Mouse (Mus musculus) adipose tissue, adult 10 weeks (tissue): ENCODE results near the gene Zfyve26. TPM values are rescaled to one million over a fixed set of nuclear protein-coding genes. Genes with fewer than 3 reads are reported as not detected.

Experiments
- polyA plus RNA-seq: library from polyadenylated mRNA; stranded (reverse); fragments of 350-450 nt; fragmentation: Illumina TruSeq; extraction: RNeasy Lipid Tissue Mini Kit (QIAGEN cat#74804); gene quantifications from one replicate; pipeline ENCODE4 v1.2.3, GENCODE M21; 2014; ENCODE audit warnings: low read depth, low replicate concordance

Zfyve26 gene
- polyA plus RNA-seq: 28.6 TPM

GRCm38 (mm10) chr12:79296126-79296816 is at the start of gene Zfyve26:
Gene Zfyve26 (minus strand): TSS chr12:79296304.

GRCm38 (mm10) chr12:79297121-79297576 is 1.0 kb upstream of the Zfyve26 start, which contains the start of gene Rad51b:
Gene Rad51b (plus strand): TSS chr12:79297282.

GRCm38 (mm10) chr12:79208703-79209464 is 87.2 kb downstream of the Zfyve26 start, which contains the start of gene Rdh12:
Gene Rdh12 (plus strand): TSS chr12:79208914.

GRCm38 (mm10) chr12:79192193-79192592 is 103.9 kb downstream of the Zfyve26 start, which contains the start of gene Rdh11:
Gene Rdh11 (minus strand): TSS chr12:79192293.

Other genes starting within 250 kb of the Zfyve26 start
- gene Pigh, start 206.7 kb downstream of the Zfyve26 start, polyA plus RNA-seq: 21.5 TPM
- 31.5 TPM for gene Arg2, start 165.5 kb downstream of the Zfyve26 start, polyA plus RNA-seq
- gene Vti1b, start 123.6 kb downstream of the Zfyve26 start, polyA plus RNA-seq: 99.9 TPM
- gene Rdh11, start 104.0 kb downstream of the Zfyve26 start, polyA plus RNA-seq: 27.2 TPM
- 4.7 TPM for gene Rdh12, start 87.4 kb downstream of the Zfyve26 start, polyA plus RNA-seq
- 1.8 TPM for gene Rad51b, start 978 bp upstream of the Zfyve26 start, polyA plus RNA-seq